Mouse (Mus musculus) C2C12 (cell line): Measurements from ENCODE around the gene Mprip. TPM values are rescaled to one million over a fixed set of nuclear protein-coding genes. Genes with fewer than 3 reads are reported as not detected.

Source experiments
- H3K27me3 ChIP-seq: one replicate; pipeline ENCODE4 v1.6.1; 2011; ENCODE audit not compliant: control insufficient read depth, insufficient read depth, insufficient read length
- H3K36me3 ChIP-seq: one replicate; pipeline ENCODE4 v1.6.1; 2011; ENCODE audit not compliant: control insufficient read depth, insufficient read depth
- H3K4me3 ChIP-seq: one replicate; pipeline ENCODE4 v1.5.1; 2011; ENCODE audit warnings: mild to moderate bottlenecking, control low read depth; ENCODE audit not compliant: poor library complexity, insufficient read depth, severe bottlenecking
- H3K79me2 ChIP-seq: one replicate; pipeline ENCODE4 v1.6.1; 2011; ENCODE audit not compliant: control insufficient read depth, insufficient read depth
- H3K79me3 ChIP-seq: one replicate; pipeline ENCODE4 v1.6.1; 2011; ENCODE audit warnings: low read depth, control low read depth
- H3ac ChIP-seq: one replicate; pipeline ENCODE3; 2011; ENCODE audit warnings: low read depth; ENCODE audit not compliant: control insufficient read depth, insufficient read length
- CEBPB ChIP-seq: IDR thresholded peaks from one replicate; pipeline ENCODE4 v1.6.1; 2011; ENCODE audit warnings: low read depth, mild to moderate bottlenecking, control low read depth, moderate library complexity
- CTCF ChIP-seq: IDR thresholded peaks from one replicate; pipeline ENCODE4 v1.5.1; 2011; ENCODE audit not compliant: control insufficient read depth, insufficient read depth, insufficient read length
- FOSL1 ChIP-seq: IDR thresholded peaks from one replicate; pipeline ENCODE4 v1.8.0; 2011; ENCODE audit warnings: mild to moderate bottlenecking, low read length; ENCODE audit not compliant: poor library complexity, insufficient read depth, severe bottlenecking
- MAX ChIP-seq: IDR thresholded peaks from one replicate; pipeline ENCODE4 v1.6.1; 2011; ENCODE audit warnings: mild to moderate bottlenecking, control low read depth
- MYOD1 ChIP-seq: IDR thresholded peaks from one replicate; pipeline ENCODE4 v1.6.1; 2011; ENCODE audit warnings: low read depth; ENCODE audit not compliant: control insufficient read depth, insufficient read length
- MYOG ChIP-seq: IDR thresholded peaks from one replicate; pipeline ENCODE4 v1.6.1; 2011; ENCODE audit not compliant: control insufficient read depth, insufficient read length; ENCODE audit errors: extremely low read depth
- USF1 ChIP-seq: IDR thresholded peaks from one replicate; pipeline ENCODE4 v1.6.1; 2011; ENCODE audit warnings: low read depth, mild to moderate bottlenecking, control low read depth, moderate library complexity
- polyA plus RNA-seq: library from polyadenylated mRNA; unstranded; fragments of >200 nt; fragmentation: generic; extraction: Trizol; gene quantifications from one replicate; pipeline ENCODE4 v1.2.1, GENCODE M21; 2012; ENCODE audit warnings: missing spikeins

Gene Mprip
- polyA plus RNA-seq, 1 experiment, result 257 TPM

GRCm38 (mm10) chr11:59805656-59806055, 144.6 kb downstream of the Mprip start:
- H3K79me3 ChIP-seq, result peaks cover 2% of the 10 kb centered on the region
- no peaks in the 10 kb centered on the region for H3K27me3 ChIP-seq
- no peak overlapping the region for H3K4me3 ChIP-seq
- no peak for TF ChIP-seq MYOG
- TF ChIP-seq CTCF, result no peak
- no peak for TF ChIP-seq FOSL1
- TF ChIP-seq USF1, result no peak
- no peak for TF ChIP-seq MYOD1
- no peak for TF ChIP-seq MAX
- H3ac ChIP-seq, result no peak overlapping the region
- H3K36me3 ChIP-seq, result peaks cover 45% of the 10 kb centered on the region
- peaks cover 26% of the 10 kb centered on the region for H3K79me2 ChIP-seq

GRCm38 (mm10) chr11:59808170-59808960, 147.3 kb downstream of the Mprip start:
- peak overlapping the region; percentile 79 for H3K4me3 ChIP-seq
- TF ChIP-seq MYOD1, result no peak
- no peak for TF ChIP-seq CTCF
- H3K79me3 ChIP-seq, result peaks cover 2% of the 10 kb centered on the region
- peaks cover 28% of the 10 kb centered on the region for H3K36me3 ChIP-seq
- H3ac ChIP-seq, result peak overlapping the region; percentile 75
- no peaks in the 10 kb centered on the region for H3K27me3 ChIP-seq
- H3K79me2 ChIP-seq, result peaks cover 26% of the 10 kb centered on the region

- no peaks in the 10 kb centered on the region for H3K27me3 ChIP-seq
- peak overlapping the region; percentile 75 for H3ac ChIP-seq
- peaks cover 26% of the 10 kb centered on the region for H3K79me2 ChIP-seq
- no peak for TF ChIP-seq FOSL1
- TF ChIP-seq USF1, result peak; percentile 92
- no peak for TF ChIP-seq MYOG
- TF ChIP-seq CEBPB, result no peak
- TF ChIP-seq MYOD1, result no peak
- peaks cover 2% of the 10 kb centered on the region for H3K79me3 ChIP-seq
- peak overlapping the region; percentile 79 for H3K4me3 ChIP-seq
- H3K36me3 ChIP-seq, result peaks cover 22% of the 10 kb centered on the region
These were observed 148.1 kb downstream of the Mprip start for GRCm38 (mm10) chr11:59809071-59809669.

- H3K79me3 ChIP-seq, result peaks cover 2% of the 10 kb centered on the region
- peak within 1 kb of the TSS; percentile 79 for H3K4me3 ChIP-seq
- H3K79me2 ChIP-seq, result peaks cover 26% of the 10 kb centered on the region
- no peak for TF ChIP-seq CEBPB
- TF ChIP-seq MAX, result peak; percentile 44
- H3K36me3 ChIP-seq, result peaks cover 17% of the 10 kb centered on the region
- H3ac ChIP-seq, result peak within 1 kb of the TSS; percentile 75
- no peaks in the 10 kb centered on the region for H3K27me3 ChIP-seq
These were observed 148.8 kb downstream of the Mprip start, which contains the start of gene Flcn for GRCm38 (mm10) chr11:59809670-59810474. Gene Flcn (minus strand): TSS chr11:59810016.

- TF ChIP-seq MAX (peak; percentile 19), MYOG (no peak)
- no peaks in the 10 kb centered on the region for H3K27me3 ChIP-seq
- no peak overlapping the region for H3ac ChIP-seq
- peaks cover 2% of the 10 kb centered on the region for H3K79me3 ChIP-seq
- H3K79me2 ChIP-seq, result peaks cover 26% of the 10 kb centered on the region
- H3K36me3 ChIP-seq, result peaks cover 10% of the 10 kb centered on the region
- peak overlapping the region; percentile 79 for H3K4me3 ChIP-seq
These were observed 149.5 kb downstream of the Mprip start for GRCm38 (mm10) chr11:59810480-59811158.

GRCm38 (mm10) chr11:59811211-59811610, 150.1 kb downstream of the Mprip start:
- H3K27me3 ChIP-seq, result no peaks in the 10 kb centered on the region
- H3K36me3 ChIP-seq, result peaks cover 11% of the 10 kb centered on the region
- H3K4me3 ChIP-seq, result no peak overlapping the region
- TF ChIP-seq USF1 (no peak), CTCF (no peak), MAX (no peak), CEBPB (no peak), MYOD1 (no peak), FOSL1 (no peak), MYOG (no peak)
- H3ac ChIP-seq, result peak overlapping the region; percentile 48
- peaks cover 2% of the 10 kb centered on the region for H3K79me3 ChIP-seq
- H3K79me2 ChIP-seq, result peaks cover 26% of the 10 kb centered on the region
